Mouse (Mus musculus): ENCODE results near the gene Msl2. TPM values are rescaled to one million over a fixed set of nuclear protein-coding genes. Genes with fewer than 3 reads are reported as not detected.

Gene Msl2
- polyA plus RNA-seq, 1 experiment from 2014 or later = 4.8 TPM

DNA sequence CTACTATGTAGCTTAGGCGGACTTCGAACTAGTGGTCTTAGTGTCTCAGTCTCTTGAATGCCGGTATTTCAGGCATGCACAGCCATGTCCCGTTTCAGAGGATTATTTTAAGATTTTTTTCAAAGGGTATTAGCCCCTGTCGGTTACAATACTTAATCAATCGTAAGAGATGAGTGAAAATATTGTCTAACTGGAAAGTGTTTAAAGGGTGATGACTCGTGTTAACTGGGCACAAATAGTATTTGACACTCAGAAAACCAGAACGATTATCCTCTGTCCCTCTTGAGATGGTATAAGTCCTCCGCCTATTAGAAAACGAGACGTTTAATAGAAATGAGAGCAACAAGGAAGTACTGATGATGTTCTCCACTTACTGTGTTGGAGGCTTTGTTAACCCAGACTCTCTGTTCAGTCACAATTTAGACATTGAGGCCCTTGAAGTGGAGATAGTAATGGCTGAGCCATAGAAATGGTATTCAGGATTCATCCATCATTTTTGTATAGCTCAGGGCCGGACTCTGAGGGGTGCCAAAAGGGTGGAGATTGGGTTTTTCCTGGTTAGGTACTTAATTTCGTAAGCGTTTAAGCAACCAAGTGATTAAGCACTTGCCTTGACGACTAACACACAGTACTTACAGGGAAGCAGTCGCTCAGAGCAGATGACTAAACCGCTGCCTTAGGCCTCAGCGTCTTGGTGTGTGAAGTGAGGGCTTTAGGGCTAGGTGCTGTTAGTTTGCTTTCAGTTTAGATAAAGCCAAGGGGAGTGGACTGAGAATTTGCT lies 2.4 kb downstream of the Msl2 start:
- H3K36me3 ChIP-seq = no peaks in the 10 kb centered on the region
- H3K4me3 ChIP-seq = peak overlapping the region; percentile 87
- no peak overlapping the region for H3K27ac ChIP-seq (replicated peaks)
- H3K27me3 ChIP-seq = no peaks in the 10 kb centered on the region
- no peaks in the 10 kb centered on the region for H3K9me3 ChIP-seq
- under 1% methylated on average over 18 of the region's 18 CpGs for WGBS
- peak overlapping the region; percentile 99 for H3K9ac ChIP-seq
- no peak for ATAC-seq (ENCODE audit: low read depth)
- H3K4me2 ChIP-seq = peak overlapping the region; percentile 92
- H3K4me1 ChIP-seq (replicated peaks) = peaks cover 58% of the 10 kb centered on the region

- H3K27ac ChIP-seq (replicated peaks) = no peak overlapping the region
- H3K9me3 ChIP-seq = no peaks in the 10 kb centered on the region
- no peaks in the 10 kb centered on the region for H3K36me3 ChIP-seq
- peak overlapping the region; percentile 99 for H3K9ac ChIP-seq
- peaks cover 56% of the 10 kb centered on the region for H3K4me1 ChIP-seq (replicated peaks)
- H3K4me3 ChIP-seq = peak overlapping the region; percentile 87
- peak overlapping the region; percentile 92 for H3K4me2 ChIP-seq
- no peak for ATAC-seq (ENCODE audit: low read depth)
- H3K27me3 ChIP-seq = no peaks in the 10 kb centered on the region
Measured at GRCm38 (mm10) chr9:101077486-101077885, 3.6 kb downstream of the Msl2 start.

- H3K4me2 ChIP-seq = peak overlapping the region; percentile 92
- H3K9me3 ChIP-seq = no peaks in the 10 kb centered on the region
- no peaks in the 10 kb centered on the region for H3K27me3 ChIP-seq
- H3K36me3 ChIP-seq = peaks cover 2% of the 10 kb centered on the region; the same call in 1 of the 2 replicates
- H3K4me3 ChIP-seq = peak overlapping the region; percentile 87
- 50% methylated on average over 4 of the region's 4 CpGs for WGBS
- H3K27ac ChIP-seq (replicated peaks) = no peak overlapping the region
- H3K4me1 ChIP-seq (replicated peaks) = peaks cover 49% of the 10 kb centered on the region
- 0 out of 2 replicates have a peak overlapping the region, but pooled peaks have one; percentile 35 for H3K9ac ChIP-seq
- ATAC-seq (ENCODE audit: low read depth) = no peak
Measured at GRCm38 (mm10) chr9:101078579-101078978, 4.7 kb downstream of the Msl2 start.

DNA sequence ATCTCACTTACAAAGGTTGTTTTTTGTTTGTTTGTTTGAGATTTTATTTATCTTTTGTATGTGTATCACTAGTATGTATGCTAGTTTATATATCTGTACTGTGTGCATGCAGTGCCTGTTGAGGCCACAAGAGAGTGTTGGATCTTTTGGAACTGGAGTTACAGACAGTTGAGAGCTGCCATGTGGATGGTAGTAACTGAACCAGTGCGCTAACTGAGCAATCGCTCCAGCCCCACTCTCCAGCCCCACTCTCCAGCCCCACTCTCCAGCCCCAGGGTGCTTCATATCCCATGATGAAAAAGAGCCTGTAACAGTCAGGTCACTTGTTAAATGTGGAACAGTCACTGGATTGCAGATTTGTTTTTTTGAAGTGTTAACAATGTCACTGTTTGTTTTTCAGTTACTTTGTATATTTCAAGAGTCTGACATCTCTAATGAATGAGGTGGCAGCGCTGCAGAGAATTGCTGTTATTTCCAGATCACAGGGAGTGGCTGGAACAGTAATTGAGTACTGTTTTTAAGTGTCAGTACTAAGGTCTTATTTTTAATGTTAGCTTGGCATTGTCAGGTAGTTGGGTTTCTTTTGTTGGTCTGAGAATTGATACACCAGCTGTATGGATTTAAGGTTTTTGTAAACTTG lies 6.3 kb downstream of the Msl2 start:
- ATAC-seq (ENCODE audit: low read depth) = no peak
- WGBS = 60% methylated on average over 3 of the region's 3 CpGs

DNA sequence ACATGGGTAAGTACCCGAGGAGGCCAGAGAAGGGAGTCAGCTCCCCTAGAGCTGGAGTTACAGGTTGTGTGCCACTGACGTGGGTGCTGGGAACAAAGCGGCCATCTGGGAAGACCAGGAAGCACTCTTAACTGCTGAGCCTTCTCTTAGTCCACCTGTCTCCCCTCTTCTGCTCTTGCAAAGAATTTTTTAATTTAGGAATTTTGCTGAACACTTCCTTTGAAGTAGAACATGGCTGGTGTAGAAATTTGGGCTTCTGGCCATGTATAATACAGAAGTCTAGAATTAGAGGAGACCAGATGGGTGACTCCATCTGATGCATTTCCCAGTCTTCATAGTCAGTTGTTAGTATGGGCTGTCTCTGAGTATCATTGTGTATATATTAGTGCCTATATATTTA lies 9.8 kb downstream of the Msl2 start:
- H3K36me3 ChIP-seq = peaks cover 9% of the 10 kb centered on the region; the same call in 1 of the 2 replicates
- no peaks in the 10 kb centered on the region for H3K27me3 ChIP-seq
- no peak overlapping the region for H3K4me3 ChIP-seq
- 95% methylated on average over 3 of the region's 3 CpGs for WGBS
- no peak overlapping the region for H3K9ac ChIP-seq
- H3K4me1 ChIP-seq (replicated peaks) = peaks cover 24% of the 10 kb centered on the region
- no peaks in the 10 kb centered on the region for H3K9me3 ChIP-seq
- ATAC-seq (ENCODE audit: low read depth) = no peak
- no peak overlapping the region for H3K4me2 ChIP-seq
- no peak overlapping the region for H3K27ac ChIP-seq (replicated peaks)

More for the DNA sequence above, 6.3 kb downstream of the Msl2 start:
- peaks cover 49% of the 10 kb centered on the region for H3K4me1 ChIP-seq (replicated peaks)
- H3K36me3 ChIP-seq = peaks cover 9% of the 10 kb centered on the region; the same call in 1 of the 2 replicates
- no peaks in the 10 kb centered on the region for H3K9me3 ChIP-seq
- peak overlapping the region; percentile 92; the same call in 1 of the 2 replicates for H3K4me2 ChIP-seq
- no peak overlapping the region for H3K4me3 ChIP-seq
- H3K9ac ChIP-seq = no peak overlapping the region
- no peak overlapping the region for H3K27ac ChIP-seq (replicated peaks)
- H3K27me3 ChIP-seq = no peaks in the 10 kb centered on the region

GRCm38 (mm10) chr9:101095425-101095824 lies 21.5 kb downstream of the Msl2 start:
- H3K27ac ChIP-seq (replicated peaks) = no peak overlapping the region
- no peak overlapping the region for H3K4me2 ChIP-seq
- H3K36me3 ChIP-seq = peaks cover 7% of the 10 kb centered on the region
- no peaks in the 10 kb centered on the region for H3K27me3 ChIP-seq
- no peaks in the 10 kb centered on the region for H3K9me3 ChIP-seq
- ATAC-seq (ENCODE audit: low read depth) = no peak
- H3K4me3 ChIP-seq = no peak overlapping the region
- WGBS = 94% methylated on average over 4 of the region's 4 CpGs
- no peaks in the 10 kb centered on the region; the same call in 1 of the 2 replicates for H3K4me1 ChIP-seq (replicated peaks)
- no peak overlapping the region for H3K9ac ChIP-seq

- H3K27ac ChIP-seq (replicated peaks) = no peak overlapping the region
- H3K4me2 ChIP-seq = no peak overlapping the region
- H3K9ac ChIP-seq = no peak overlapping the region
- no peak overlapping the region for H3K4me3 ChIP-seq
- no peaks in the 10 kb centered on the region for H3K27me3 ChIP-seq
- no peaks in the 10 kb centered on the region for H3K9me3 ChIP-seq
- no peak for ATAC-seq (ENCODE audit: low read depth)
- 98% methylated on average over 3 of the region's 3 CpGs for WGBS
- no peaks in the 10 kb centered on the region; the same call in 1 of the 2 replicates for H3K4me1 ChIP-seq (replicated peaks)
- peaks cover 18% of the 10 kb centered on the region for H3K36me3 ChIP-seq
Measured at GRCm38 (mm10) chr9:101096461-101096860, 22.6 kb downstream of the Msl2 start.

GRCm38 (mm10) chr9:101097542-101097941 lies 23.6 kb downstream of the Msl2 start:
- H3K4me3 ChIP-seq = no peak overlapping the region
- H3K4me1 ChIP-seq (replicated peaks) = no peaks in the 10 kb centered on the region; the same call in 1 of the 2 replicates
- ATAC-seq (ENCODE audit: low read depth) = peak; percentile 40; the same call in 1 of the 2 replicates
- no peaks in the 10 kb centered on the region for H3K27me3 ChIP-seq
- no peak overlapping the region for H3K9ac ChIP-seq
- 81% methylated on average over 1 of the region's 1 CpGs for WGBS
- H3K4me2 ChIP-seq = no peak overlapping the region
- no peaks in the 10 kb centered on the region for H3K9me3 ChIP-seq
- peaks cover 25% of the 10 kb centered on the region for H3K36me3 ChIP-seq
- H3K27ac ChIP-seq (replicated peaks) = no peak overlapping the region

DNA sequence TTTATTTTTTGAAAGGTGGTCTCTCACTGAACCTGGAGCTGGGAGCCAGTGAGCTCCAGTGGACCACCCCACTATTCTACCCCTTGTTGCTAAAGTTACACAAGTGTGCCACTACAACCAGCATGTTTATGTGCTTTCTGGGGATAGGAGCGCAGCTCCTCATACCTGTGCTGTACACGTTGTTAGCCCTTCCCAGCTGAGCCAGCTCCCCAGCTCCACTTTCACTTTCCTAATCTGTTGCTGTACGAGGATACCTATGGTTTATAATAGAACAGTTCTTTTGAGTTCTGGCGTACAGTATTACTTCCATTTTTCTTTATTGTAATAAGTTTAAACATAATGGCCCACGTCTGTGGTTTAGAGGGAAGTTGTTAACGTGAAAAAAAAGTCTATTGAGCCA lies 25.5 kb downstream of the Msl2 start:
- Histone ChIP-seq H3K27ac (replicated peaks) (no peak overlapping the region), H3K4me1 (replicated peaks) (no peaks in the 10 kb centered on the region; the same call in 1 of the 2 replicates), H3K9me3 (no peaks in the 10 kb centered on the region), H3K36me3 (peaks cover 25% of the 10 kb centered on the region), H3K4me3 (no peak overlapping the region), H3K27me3 (no peaks in the 10 kb centered on the region), H3K9ac (no peak overlapping the region), H3K4me2 (no peak overlapping the region)
- no peak for ATAC-seq (ENCODE audit: low read depth)
- WGBS = 88% methylated on average over 6 of the region's 6 CpGs

- Histone ChIP-seq H3K4me2 (no peak overlapping the region), H3K36me3 (peaks cover 25% of the 10 kb centered on the region), H3K4me1 (replicated peaks) (no peaks in the 10 kb centered on the region; the same call in 1 of the 2 replicates), H3K27ac (replicated peaks) (no peak overlapping the region), H3K9me3 (no peaks in the 10 kb centered on the region), H3K4me3 (no peak overlapping the region), H3K27me3 (no peaks in the 10 kb centered on the region), H3K9ac (no peak overlapping the region)
- 99% methylated on average over 3 of the region's 3 CpGs for WGBS
- ATAC-seq (ENCODE audit: low read depth) = no peak
Measured at GRCm38 (mm10) chr9:101100163-101100562, 26.3 kb downstream of the Msl2 start.

GRCm38 (mm10) chr9:101101547-101101946 lies 27.6 kb downstream of the Msl2 start:
- WGBS = 94% methylated on average over 8 of the region's 8 CpGs
- no peak for ATAC-seq (ENCODE audit: low read depth)
- H3K4me1 ChIP-seq (replicated peaks) = no peaks in the 10 kb centered on the region; the same call in 1 of the 2 replicates
- no peaks in the 10 kb centered on the region for H3K27me3 ChIP-seq
- H3K36me3 ChIP-seq = peaks cover 29% of the 10 kb centered on the region
- no peak overlapping the region for H3K9ac ChIP-seq
- H3K4me2 ChIP-seq = no peak overlapping the region
- no peak overlapping the region for H3K27ac ChIP-seq (replicated peaks)
- H3K4me3 ChIP-seq = no peak overlapping the region
- no peaks in the 10 kb centered on the region for H3K9me3 ChIP-seq

DNA sequence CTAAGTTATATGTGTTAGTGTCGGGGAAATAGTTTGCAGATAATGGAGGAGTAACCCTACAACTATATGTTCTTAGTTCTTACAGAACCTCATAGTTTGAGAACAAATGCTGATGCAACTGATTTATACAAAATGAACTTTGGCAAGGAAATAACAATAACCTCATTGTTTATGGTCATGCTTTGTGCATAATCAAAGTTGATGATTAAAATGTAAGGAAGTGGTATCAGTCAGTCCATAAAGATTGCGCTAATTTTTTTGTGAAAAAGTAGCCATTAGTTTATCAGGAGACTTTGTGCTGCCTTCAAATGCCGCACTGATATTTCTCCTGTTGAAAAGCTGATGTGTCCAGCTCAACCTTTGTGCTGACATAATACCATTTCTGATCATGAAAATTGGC lies 28.4 kb downstream of the Msl2 start:
- Histone ChIP-seq H3K4me3 (no peak overlapping the region), H3K9ac (no peak overlapping the region), H3K4me2 (no peak overlapping the region), H3K4me1 (replicated peaks) (no peaks in the 10 kb centered on the region; the same call in 1 of the 2 replicates), H3K27ac (replicated peaks) (no peak overlapping the region), H3K9me3 (no peaks in the 10 kb centered on the region), H3K27me3 (no peaks in the 10 kb centered on the region), H3K36me3 (peaks cover 33% of the 10 kb centered on the region)
- 96% methylated on average over 3 of the region's 3 CpGs for WGBS
- ATAC-seq (ENCODE audit: low read depth) = no peak

Measured in neural tube, embryonic 13.5 days (tissue).